Mouse (Mus musculus): ENCODE results near the gene Ganc.

Gene Ganc

GRCm38 (mm10) chr2:120403653-120403985 is at the start of gene Ganc:
TSS of gene Ganc (plus strand) at chr2:120403896.
- CTCF ChIA-PET = no interaction called here

DNA sequence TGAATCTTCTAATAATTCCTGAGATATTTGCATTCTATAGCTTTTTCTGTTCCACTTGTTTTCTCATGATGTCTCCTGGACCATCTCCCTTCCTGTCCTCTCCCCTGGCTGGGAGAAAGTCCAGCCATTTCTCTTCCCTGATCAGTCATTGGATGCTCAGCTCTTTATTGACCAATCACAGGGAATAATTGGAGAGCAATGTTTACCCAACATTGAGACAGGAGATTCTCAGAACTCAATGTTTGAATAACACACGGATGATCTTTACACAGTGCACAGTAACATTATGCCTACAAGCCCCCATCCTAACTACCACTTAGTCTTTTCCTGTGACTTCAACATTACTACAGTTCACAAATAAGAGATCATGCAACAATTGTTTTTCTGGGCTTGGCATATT is 43.3 kb upstream of the Ganc start:
- CTCF ChIA-PET = no interaction called here

DNA sequence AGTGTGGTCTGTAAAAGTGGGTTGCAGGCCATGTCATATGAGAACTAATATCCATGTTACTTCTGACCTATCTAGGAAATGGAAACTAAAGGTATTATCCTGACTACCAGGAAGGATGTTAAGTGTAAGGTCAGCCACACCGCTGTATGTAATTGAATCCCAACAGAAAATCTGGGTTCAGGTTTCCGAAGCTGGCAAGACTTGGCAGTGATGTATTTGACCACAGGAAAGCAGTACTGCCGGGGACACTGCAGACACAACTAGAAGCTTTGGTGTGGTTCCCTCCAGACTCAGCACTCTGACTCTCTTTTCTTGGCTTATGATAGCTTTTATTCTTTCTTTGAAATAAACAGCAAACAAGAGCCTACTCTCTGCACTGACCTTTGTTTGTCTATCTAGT is 37.2 kb upstream of the Ganc start:
- CTCF ChIA-PET = no interaction called here

- CTCF ChIA-PET = interaction anchor here (0.6 kb wide), 1 partner anchor 14 kb away, joined by 5 read pairs; no protein-coding TSS in a partner anchor
Observed at GRCm38 (mm10) chr2:120367416-120368207, 36.1 kb upstream of the Ganc start.

DNA sequence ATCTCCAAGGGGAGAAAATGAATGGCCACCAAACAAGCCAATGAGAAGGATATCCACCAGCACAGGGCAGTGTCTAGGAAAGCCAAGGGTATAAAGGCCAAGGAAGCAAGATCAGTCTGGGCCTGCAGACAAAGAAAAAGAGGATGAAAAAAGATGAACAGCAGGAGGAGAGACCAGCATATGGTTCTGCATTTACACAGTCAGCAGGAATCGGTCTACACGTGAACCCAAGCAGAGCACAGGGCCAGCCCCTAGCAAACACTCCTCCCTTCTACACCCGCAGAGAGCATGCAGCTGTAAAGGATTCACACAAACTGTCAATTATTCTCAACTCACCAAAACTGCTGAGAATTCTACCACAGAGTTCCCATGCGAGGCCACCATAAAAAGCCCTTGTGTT is 29.8 kb upstream of the Ganc start:
- CTCF ChIA-PET = no interaction called here

GRCm38 (mm10) chr2:120386264-120386663 is 17.4 kb upstream of the Ganc start:
- CTCF ChIA-PET = no interaction called here

DNA sequence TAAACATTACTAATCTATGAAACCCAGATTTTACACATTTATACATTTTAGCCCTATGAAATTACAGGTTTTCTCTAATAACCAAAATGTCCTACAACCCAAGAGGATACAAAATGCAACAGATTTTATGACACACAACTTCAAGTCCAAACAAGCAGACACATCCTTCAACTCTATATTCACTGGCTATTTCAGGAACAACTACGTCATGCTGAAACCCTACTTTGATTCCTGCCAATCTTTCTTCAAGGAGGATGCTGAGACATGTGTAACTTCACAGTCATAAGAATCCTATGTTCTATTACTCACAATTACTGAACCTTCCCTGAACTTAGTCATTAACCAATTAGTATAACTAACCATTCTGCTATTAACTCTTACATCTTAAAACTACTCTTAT is 16.4 kb upstream of the Ganc start:
- CTCF ChIA-PET = no interaction called here

DNA sequence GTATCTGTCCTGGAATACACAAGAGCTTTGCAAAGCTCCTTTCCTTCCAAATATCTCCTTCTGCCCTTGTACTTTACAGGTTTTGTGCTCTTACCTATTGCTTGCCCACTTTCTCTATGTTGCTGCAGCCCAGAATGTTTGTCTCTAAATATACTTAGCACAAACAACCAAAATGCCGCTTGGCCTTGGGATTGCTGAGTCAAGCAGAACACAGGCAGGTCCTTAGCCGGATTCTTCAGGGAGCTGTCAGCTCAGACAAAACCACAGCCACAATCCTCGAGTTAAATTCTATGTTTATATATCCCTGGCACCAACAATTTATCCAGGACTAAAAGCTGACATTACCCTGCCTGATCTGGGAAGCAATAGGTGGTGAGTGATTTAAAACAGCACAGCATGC is 14.3 kb upstream of the Ganc start:
- CTCF ChIA-PET = no interaction called here

DNA sequence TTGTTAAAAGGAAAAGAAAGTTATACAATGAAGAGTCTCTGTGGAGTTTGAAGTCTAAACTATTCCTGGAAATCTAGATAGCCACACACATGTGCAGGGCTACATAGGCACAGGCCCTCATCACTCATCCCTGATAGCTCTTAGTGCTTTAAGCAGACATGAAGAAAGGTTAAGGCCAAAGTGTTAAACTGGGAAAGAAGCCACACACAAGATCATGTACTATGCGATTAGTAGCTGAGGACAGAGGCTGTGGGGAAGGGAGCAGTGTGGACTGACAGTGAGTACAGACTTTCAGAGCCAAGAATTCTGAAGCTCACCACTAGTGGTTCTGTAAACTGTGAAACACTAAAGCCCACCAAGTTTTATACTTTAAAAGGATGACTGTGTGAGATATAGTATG is 12.8 kb upstream of the Ganc start:
- CTCF ChIA-PET = no interaction called here

DNA sequence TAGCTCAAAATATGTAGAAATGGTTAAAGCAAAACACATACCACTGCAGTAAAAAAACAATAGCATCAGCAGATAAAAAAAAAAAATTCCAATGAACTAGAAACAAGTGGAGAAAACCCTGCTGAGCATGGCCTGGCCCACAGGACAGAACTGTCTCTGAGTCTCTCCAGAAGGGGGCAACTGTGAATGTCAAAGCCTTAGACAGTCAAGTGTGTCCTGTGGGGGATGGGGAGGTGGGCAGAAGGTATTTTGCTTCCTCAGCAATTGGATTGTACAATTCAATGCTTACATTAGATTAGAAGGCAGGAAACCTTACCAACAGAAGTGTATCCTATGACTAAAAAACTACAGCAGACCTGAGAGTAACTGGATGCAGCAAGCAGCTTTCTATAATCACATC is 11.3 kb upstream of the Ganc start:
- CTCF ChIA-PET = no interaction called here

DNA sequence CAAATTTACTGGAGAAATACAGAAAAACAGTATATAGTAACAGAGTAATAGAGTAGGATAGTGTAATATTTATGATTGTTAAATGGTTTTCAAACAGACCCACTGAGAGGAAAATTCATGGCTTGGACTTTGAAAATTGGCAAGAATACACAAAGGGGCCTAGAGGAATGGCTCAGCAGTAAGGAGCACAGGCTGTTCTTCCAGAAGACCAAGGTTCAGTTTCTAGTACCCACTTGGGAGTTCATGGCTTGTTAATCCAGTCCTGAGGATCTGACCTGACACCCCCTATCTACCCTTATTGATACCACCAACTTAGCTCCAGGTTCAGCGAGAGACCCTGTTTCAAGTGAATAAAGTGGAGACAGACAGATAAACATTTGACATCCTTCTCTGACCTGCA is 5.7 kb upstream of the Ganc start:
- CTCF ChIA-PET = no interaction called here

DNA sequence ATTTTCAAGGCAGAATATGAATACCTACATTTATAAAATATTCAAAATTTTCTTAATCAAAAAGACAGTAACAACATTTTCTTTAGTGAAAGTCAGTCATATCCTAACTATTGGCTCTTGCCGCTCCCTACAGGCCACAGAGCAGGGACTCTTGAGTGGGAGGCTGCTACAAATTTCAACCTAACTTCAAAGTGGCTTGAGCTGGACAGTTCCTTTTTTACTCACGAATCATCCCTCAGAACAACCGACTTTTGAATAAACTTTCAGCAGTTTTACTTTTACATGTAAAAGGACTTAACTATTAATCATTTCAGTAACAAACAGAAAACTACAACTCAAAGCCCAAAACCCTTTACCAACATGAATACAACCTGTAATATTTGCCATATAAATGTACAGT is 883 bp upstream of the Ganc start:
- CTCF ChIA-PET = no interaction called here

DNA sequence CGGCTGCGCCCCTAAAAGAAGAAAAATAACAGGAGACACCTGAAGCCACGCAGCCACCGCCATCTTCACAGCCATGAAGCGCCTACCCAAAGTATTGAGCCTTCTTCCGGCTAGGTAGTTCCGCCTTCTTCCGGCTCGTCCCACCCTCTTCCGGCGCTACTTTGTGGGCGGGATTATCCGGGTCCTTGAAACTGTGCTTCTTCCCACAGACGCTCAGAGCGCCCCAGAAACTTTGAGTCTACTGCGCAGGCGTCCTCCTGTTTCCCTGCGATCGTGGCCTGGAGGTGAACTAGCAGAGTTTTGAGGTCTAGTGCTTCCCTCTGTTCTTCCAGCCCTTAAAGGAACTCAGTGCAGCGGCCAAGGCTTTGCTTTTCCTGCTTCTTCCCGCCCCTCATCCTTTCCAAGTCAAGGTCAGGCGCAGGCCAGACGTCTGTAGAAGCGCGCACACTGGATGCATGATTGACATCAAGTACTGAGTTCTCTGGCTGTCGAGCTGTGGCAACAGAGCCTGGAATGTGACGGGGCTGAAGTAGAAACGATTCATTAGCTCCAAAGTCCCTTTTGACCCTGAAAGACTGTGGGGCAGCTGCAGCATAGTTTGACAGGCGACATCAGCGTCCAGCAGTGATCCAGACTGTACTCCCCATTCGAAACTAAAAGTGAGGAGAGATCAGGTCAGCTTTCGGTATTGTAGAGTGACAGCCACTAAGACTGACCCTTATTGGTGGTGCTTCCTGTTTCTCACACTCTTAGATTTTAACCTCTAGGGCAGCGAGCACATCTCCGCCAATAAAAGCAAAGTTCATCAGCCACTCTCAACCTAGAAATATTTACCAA is 508 bp downstream of the Ganc start, which contains the start of gene Tmem87a:
Gene Tmem87a, minus strand, starts transcription at position 128 of the 837 bp plus-strand sequence.
- CTCF ChIA-PET = no interaction called here

DNA sequence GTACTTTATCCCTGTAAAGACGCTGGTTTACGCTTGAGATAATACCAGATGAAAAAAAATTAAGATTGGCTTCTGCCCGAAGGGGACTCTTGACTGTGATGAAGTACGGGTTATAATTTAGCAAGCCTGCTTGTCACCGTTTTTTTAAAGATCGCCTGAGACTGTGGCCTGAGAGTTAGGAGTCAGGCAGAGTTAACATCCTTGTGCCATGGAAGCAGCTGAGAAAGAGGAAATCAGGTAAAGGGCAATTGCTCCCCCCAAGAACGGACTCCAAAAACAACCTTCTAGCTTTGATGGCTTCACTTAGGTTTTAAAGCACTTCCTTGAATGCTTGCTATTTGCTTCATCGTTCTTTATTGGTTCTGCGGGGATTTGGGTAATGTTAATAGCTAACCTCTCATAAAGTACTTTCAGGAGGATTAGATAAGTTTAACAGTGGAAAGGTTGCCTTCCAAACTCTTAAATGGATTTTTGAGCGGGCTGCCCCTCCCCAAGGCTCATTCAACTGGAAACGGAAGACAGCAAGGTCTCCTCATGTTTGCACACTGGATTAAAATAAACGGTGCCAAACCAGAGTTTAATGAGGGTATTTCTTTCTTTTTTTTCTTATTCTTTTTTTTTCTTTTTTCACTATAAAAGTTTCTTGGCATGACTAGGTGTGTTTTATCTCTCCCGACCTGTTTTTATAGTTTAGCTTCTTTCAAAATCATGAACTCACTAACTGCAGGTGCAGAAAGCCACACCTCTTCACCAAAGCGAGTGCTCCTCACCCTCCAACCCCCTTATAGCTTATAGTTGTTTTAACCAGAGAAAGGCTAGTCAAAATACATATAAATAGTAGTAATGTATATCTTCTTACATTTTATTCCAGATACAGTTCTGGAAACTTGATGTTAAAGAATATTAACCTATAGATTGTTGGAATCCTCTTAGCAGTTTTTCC is 1.4 kb downstream of the Ganc start:
- CTCF ChIA-PET = no interaction called here

DNA sequence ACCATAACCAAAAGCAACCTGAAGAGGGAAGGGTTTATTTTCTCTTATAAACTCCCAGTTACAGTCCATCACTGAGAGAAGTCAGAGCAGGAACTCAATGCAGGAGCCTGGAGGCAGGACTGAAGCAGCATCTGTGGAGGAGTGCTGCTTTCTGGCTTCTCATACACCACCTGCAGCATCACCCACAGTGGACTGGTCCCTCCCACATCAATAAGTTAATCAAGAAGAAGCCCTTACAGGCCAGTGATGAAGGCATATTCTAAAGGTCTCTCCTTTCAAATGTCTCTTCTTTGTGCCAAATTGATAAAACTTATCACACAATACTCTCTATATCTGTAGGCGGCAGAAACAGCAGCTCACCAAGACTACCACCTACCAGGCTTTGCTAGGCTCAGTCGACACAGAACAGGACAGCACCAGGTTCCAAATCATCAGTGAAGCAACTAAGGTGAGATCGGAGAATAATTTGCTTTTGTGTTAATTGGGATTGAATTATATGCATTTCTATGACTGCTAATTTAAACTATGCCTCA is 7.5 kb downstream of the Ganc start:
- CTCF ChIA-PET = no interaction called here

- CTCF ChIA-PET = interaction anchor here (0.6 kb wide), 1 partner anchor 122 kb away, joined by 3 read pairs; no protein-coding TSS in a partner anchor
Observed at GRCm38 (mm10) chr2:120414113-120414512, 10.4 kb downstream of the Ganc start.

GRCm38 (mm10) chr2:120414738-120415414 is 11.2 kb downstream of the Ganc start:
- CTCF ChIA-PET = no interaction called here

- CTCF ChIA-PET = no interaction called here
Observed at GRCm38 (mm10) chr2:120424386-120424785, 20.7 kb downstream of the Ganc start.

DNA sequence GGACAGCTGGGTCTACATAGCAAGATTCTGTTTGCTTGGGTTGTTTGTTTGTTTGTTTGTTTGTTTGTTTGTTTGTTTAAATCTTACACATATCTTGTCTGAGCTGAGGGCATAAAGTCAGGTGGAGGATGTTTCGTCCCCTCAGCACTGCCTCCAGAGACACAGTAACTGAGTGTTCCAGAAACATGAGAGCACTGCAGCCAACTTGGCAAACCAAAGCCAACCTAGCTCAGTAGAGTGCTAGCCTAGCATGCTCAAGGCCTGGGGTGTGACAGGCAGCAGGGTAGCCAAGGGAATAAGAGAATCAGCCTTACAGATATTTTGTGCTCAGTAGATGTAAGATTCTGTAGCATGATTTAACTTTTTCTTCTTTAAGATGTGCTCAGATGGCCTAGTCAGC is 40.8 kb downstream of the Ganc start:
- CTCF ChIA-PET = no interaction called here

- CTCF ChIA-PET = no interaction called here
Observed at GRCm38 (mm10) chr2:120446373-120446772, 42.7 kb downstream of the Ganc start.

DNA sequence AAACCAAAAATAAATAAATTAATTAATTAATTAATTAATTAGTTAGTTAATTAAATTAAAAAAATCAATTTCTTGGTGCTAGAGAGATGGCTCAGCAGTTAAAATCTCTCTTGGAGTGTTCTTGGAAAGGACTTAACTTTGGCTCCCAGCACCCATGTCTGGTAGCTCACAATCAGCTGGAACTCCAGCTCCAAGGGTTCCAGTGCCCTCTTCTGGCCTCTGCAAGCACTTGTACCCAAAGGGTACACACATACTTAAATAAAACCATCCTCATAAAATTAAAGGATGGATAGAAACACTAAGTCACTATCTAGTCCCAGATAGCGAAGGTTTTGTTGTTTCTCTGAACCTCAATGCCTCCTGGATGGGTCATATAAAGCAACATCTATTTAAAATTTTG is 43.6 kb downstream of the Ganc start:
- CTCF ChIA-PET = no interaction called here

All from spleen, embryonic (tissue).